Mouse (Mus musculus) lung, adult 2 months (tissue): ENCODE results near the gene Spata2. TPM values are rescaled to one million over a fixed set of nuclear protein-coding genes. Genes with fewer than 3 reads are reported as not detected.

Experiments
- DNase-seq: peaks from one replicate; pipeline ENCODE4 v3.0.0; 2022
- H3K4me1 ChIP-seq: fragments of 200-500 bp; 2 replicates; pipeline ENCODE4 v1.6.1; 2011; ENCODE audit warnings: low read length; ENCODE audit not compliant: control insufficient read depth, insufficient read depth
- H3K4me3 ChIP-seq: fragments of 200-500 bp; replicated peaks from 2 replicates; pipeline ENCODE3; 2011; ENCODE audit warnings: low read depth, mild to moderate bottlenecking, control low read depth, low read length; ENCODE audit errors: extremely low read depth
- CTCF ChIP-seq: fragments of 200-500 bp; IDR thresholded peaks from 2 replicates; pipeline ENCODE4 v1.5.1; 2011; ENCODE audit warnings: mild to moderate bottlenecking, low read length, control low read depth; ENCODE audit not compliant: insufficient read depth
- POLR2A ChIP-seq: fragments of 200-500 bp; IDR thresholded peaks from 2 replicates; pipeline ENCODE4 v1.6.1; 2011; ENCODE audit warnings: low read depth, mild to moderate bottlenecking, control low read depth, low read length, borderline replicate concordance; ENCODE audit errors: extremely low read depth
- WGBS: fragments of 180-500 bp; shearing (Covaris S2); methylation state at CpG from one replicate; pipeline ENCODE4 v1.1.7; 2018; 5-methylcytosine and 5-hydroxymethylcytosine counted together
- polyA plus RNA-seq: library from polyadenylated mRNA; depleted of rRNA; stranded (reverse); fragments of >200 nt; gene quantifications from 2 replicates; pipeline ENCODE4 v1.2.3, GENCODE M21; 2012

The Spata2 gene
- polyA plus RNA-seq, 1 experiment, result 23.3 TPM

DNA sequence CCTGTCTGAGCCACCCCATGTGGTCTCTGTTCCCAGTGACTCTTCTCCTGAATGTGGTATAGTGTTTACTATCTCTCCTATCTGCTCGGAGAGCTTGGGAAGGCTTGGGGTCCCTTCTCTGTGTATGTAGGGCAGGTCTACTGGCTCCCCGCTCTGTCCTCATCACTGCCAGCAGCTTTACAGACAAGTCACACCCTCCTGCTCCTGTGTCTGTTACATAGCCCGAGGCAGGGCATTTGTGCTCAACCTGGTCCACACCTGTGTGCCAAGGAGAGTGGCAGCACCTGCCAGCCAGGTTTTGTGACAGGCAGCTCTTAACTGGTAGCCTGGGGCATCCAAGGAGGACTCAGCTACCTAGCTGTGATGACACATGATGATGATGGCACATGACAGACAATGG, 22.1 kb downstream of the Spata2 start:
- 90% methylated on average over 3 of the region's 3 CpGs for WGBS
- TF ChIP-seq POLR2A (no peak), CTCF (no peak)
- Histone ChIP-seq H3K4me3 (no peak overlapping the region), H3K4me1 (no peaks in the 10 kb centered on the region)
- no peak for DNase-seq

DNA sequence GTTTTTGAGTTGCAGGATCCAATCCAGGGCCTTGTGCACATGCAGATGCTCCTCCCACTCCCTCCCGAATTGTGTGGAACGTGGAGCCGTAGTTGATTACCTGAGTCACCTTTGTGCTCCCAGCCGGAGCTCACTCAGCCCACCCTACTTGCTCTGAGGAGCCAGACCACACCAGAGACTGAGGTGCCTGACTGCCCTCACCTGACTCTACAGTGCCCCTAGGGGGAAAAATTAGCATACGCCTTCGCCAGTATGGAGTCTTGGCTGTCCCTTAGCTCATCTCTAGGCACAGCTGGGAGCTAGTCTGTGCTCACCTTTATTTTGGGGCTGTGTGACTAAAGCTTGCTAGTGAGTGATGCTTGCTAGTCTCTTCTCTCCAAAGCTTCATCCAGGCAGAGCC, 24.2 kb downstream of the Spata2 start:
- TF ChIP-seq CTCF, result 0 out of 2 replicates have a peak, but pooled peaks have one; percentile 3
- no peak for TF ChIP-seq POLR2A
- Histone ChIP-seq H3K4me3 (no peak overlapping the region), H3K4me1 (no peaks in the 10 kb centered on the region)
- DNase-seq, result no peak
- 83% methylated on average over 6 of the region's 6 CpGs for WGBS

DNA sequence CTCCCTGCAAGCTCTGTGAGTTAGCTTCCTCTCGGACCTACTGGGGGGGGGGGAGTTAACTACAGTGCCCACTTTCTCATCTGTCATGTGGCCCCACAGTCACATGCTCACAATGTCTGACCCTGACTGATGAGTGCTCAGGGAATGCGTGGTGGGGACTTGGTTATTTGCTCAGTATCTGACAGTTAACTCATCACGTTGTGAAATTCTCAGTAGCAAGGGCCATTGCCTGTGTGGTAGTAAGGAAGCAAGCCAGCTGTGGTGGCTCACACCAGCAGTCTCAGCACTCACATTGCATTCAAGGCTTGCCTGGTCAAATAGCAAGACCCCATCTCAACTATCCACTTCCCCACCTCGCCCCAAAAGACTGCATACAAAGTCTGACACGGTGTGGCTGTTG, 25.5 kb downstream of the Spata2 start:
- no peaks in the 10 kb centered on the region for H3K4me1 ChIP-seq
- WGBS, result 68% methylated on average over 5 of the region's 5 CpGs
- H3K4me3 ChIP-seq, result no peak overlapping the region
- TF ChIP-seq CTCF (no peak), POLR2A (no peak)
- no peak for DNase-seq

DNA sequence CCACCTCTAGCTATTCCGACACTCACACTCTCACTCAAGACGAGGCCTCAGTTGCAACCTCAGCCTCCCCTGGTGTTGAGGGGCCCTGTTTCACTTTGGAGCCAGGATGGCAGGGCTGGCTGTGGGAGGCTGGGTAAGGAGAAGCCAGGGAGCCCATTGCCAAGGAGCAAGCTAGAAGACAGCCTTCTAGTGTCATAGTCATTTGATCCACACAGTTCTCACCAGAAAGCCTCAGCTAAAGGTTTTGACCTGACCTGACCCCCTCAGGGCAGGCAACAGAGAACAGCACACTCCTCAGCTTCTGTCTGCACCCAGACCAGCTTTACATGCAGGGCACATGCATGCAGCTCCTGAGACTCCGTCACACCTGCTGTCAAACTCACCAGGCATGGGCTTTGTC, 26.7 kb downstream of the Spata2 start:
- TF ChIP-seq POLR2A (no peak), CTCF (no peak)
- DNase-seq, result no peak
- no peaks in the 10 kb centered on the region for H3K4me1 ChIP-seq
- WGBS, result 93% methylated on average over 3 of the region's 3 CpGs
- no peak overlapping the region for H3K4me3 ChIP-seq

DNA sequence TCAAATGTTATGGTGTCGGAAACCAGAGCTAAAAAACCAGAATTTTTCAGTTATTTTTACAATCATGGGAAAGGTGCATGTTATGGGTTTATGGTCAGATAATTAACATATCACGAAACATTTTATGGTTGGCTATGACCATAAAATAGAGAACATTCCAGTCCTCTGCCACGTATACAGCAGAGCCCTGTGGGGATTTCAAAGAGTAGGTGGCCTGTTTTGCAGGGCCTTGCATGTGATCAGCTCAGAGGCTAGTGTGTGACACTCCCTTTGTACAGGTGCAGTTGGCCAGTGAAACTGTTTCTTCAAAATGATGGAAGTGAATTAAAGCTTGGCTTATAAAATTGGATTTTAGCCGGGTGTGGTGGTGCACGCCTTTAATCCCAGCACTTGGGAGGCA, 28.9 kb downstream of the Spata2 start:
- WGBS, result 96% methylated on average over 5 of the region's 5 CpGs
- H3K4me1 ChIP-seq, result no peaks in the 10 kb centered on the region

DNA sequence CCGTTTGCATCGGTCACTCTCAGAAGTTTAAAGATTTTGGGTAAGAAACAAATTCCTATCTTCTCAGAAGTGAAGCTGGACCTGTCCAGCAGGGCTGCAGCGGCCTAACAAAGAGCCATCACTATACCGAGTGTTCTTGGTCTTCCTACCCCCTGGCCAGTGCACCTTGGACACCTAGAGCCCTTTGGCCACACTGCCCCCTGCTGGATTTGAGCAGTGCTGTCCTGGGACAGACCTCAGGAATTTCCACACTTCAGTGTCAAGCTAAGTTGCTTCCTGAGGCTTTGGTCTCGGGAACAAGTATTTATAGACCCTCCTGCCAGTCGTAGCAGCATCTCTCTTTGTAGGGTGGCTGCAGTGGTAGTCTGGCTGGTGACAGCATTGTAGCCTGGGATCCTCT, 29.7 kb downstream of the Spata2 start:
- peak; percentile 63 for DNase-seq
- TF ChIP-seq POLR2A (no peak), CTCF (peak; percentile 89)
- Histone ChIP-seq H3K4me3 (no peak overlapping the region), H3K4me1 (no peaks in the 10 kb centered on the region)
- 49% methylated on average over 6 of the region's 6 CpGs for WGBS

More for the DNA sequence above, 28.9 kb downstream of the Spata2 start:
- H3K4me3 ChIP-seq, result no peak overlapping the region
- DNase-seq, result no peak
- no peak for TF ChIP-seq CTCF
- TF ChIP-seq POLR2A, result no peak

DNA sequence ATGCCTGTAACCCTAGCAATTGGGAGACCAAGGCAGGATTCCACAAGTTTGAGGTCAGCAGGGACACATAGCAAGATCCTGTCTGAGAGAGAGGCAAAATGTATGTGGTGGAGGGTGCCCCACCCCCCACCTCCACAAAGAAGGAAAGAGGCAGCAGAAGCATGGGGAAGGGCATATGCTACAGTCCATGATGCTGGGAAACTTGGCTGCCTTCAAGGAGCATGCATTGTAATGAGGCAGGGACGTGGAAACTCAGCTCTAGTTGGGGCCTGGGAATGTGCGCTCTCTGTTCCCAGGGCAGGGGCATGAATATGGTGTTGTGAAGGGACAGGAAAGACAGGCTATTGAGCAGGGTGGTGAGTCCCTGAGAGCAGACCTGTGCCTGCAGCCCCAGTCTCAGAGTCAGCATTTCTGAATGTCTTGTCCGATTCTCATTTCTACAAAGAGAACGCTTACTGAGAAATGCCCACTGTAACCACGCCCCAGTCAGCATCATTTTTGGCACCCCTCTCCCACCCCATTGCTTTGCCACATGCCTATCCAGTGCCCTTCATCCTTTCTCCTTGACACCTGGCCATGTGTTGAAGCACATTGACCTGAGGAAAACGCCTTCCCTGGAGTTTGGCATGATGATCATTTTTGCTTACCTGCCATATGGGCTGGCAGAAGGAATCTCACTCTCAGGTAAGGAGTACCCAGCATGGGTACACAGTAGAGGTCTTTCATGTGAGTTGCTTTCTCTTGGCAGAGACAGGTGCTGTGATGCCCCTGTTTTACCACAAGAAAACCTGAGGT, 33.4 kb downstream of the Spata2 start:
- no peak for DNase-seq
- H3K4me1 ChIP-seq, result no peaks in the 10 kb centered on the region
- 95% methylated on average over 6 of the region's 6 CpGs for WGBS
- TF ChIP-seq CTCF, result no peak
- no peak for TF ChIP-seq POLR2A
- no peak overlapping the region for H3K4me3 ChIP-seq

DNA sequence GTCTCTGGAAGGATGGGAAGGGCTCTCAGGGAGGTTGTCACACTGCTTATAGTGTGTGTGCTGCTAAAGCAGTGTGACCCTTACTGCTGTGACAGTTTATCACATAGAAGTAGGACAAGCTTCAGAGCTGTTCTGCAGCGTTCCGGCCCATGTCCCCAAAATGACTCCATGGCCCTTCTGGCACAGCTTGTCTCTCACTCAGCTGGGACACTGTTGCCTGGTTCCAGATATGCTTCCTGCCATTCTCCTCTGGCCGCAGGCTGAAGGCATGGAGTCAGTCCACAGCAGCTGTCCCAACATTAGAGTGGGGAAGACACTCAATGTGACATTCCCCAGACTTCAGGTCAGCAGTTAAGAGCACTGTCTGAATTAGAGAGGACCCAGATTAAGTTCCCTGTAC, 34.1 kb downstream of the Spata2 start:
- no peak overlapping the region for H3K4me3 ChIP-seq
- no peak for DNase-seq
- TF ChIP-seq CTCF, result no peak
- no peak for TF ChIP-seq POLR2A
- H3K4me1 ChIP-seq, result no peaks in the 10 kb centered on the region
- WGBS, result 90% methylated on average over 3 of the region's 3 CpGs

DNA sequence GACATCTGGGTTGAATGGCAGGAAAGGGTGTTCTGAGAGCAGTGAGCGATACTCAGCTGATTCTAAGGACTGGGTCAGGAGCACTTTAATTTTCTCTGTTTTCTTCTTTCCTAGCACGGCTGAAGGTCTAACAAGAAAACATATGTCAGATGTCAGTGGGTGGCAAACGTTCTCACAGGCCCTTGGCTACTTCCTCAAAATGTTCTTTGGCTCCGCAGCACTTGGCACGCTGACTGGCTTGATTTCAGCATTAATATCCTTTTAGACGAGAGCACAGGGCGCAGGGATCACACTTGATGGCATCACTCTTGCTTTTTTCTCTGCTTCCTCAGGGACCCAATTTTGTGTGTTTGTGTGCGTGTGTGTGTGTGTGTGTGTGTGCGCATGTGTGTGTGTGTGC, 35.5 kb downstream of the Spata2 start:
- no peak for TF ChIP-seq CTCF
- no peak for DNase-seq
- Histone ChIP-seq H3K4me3 (no peak overlapping the region), H3K4me1 (no peaks in the 10 kb centered on the region)
- 79% methylated on average over 9 of the region's 9 CpGs for WGBS

DNA sequence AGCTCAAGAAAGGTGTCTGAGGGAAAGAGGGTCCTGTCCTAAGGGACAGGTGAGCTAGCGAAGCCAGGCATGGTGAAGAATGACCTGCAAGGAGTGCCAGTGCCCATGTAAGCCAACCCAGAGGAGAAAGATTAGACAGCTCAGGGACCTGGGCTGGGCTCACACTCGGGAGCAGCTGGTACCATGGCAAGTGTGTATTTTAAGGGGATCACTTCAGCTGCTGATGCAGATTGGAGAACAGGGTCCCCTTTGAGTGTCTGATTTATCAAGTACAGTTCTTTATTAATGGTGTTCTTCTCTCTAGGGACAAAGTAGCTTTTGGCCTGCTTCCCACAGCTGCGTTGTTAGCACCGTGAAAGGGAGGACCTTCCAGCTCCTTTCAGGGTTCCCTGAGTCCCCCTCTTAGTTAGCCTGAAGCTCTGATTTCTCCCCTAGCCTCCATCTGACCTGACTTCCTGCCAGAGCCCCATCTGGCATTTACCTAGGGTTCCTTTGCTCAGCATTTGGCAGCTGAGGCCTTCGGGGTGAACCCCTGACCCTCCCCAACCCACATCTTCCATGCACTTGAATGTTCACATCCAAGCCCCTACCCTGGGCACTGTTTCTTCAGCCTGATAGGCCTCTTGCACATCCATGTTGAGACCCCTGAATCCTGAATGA, 36.2 kb downstream of the Spata2 start:
- DNase-seq, result no peak
- TF ChIP-seq CTCF (no peak), POLR2A (no peak)
- H3K4me3 ChIP-seq, result no peak overlapping the region
- WGBS, result 83% methylated on average over 5 of the region's 5 CpGs
- no peaks in the 10 kb centered on the region for H3K4me1 ChIP-seq
